Mouse (Mus musculus): Measurements from ENCODE around the gene Abtb1. TPM values are rescaled to one million over a fixed set of nuclear protein-coding genes. Genes with fewer than 3 reads are reported as not detected.
A peak's percentile ranks its signal among the peaks of the same experiment; 100 is the strongest.

Gene Abtb1
- polyA plus RNA-seq, 1 experiment from 2014 or later, result 31.5 TPM

DNA sequence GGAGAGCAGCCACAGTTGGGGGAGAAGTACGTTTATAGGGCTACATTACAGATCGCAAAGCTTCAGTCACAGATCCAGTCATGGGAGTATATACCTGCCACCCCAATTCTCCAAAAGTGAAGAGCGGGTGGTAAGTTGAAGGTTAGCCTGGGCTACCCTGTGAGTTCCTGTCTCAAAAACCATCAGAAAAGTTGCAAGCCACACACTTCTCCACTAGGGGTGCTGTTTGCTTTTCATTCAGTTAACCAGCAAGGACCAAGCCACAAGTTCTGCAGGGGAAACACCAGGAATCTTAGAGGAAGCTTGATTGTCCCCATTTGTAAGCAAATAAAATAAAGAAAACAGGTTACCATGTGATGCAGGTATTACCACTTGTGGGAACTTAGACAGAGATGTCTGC is 28.9 kb downstream of the Abtb1 start:
- Histone ChIP-seq H3K4me2 (no peak overlapping the region), H3K27ac (no peak overlapping the region), H3K9me3 (no peaks in the 10 kb centered on the region), H3K4me3 (replicated peaks) (no peak overlapping the region), H3K36me3 (0 out of 2 replicates have a peak, but pooled peaks cover under 1% of the 10 kb centered on the region), H3K9ac (no peak overlapping the region), H3K4me1 (peaks cover 16% of the 10 kb centered on the region; the same call in 1 of the 2 replicates), H3K27me3 (replicated peaks) (no peaks in the 10 kb centered on the region)
- ATAC-seq (ENCODE audit: insufficient read depth, low FRiP score, low read depth), result no peak
- WGBS, result 66% methylated on average over 3 of the region's 3 CpGs

DNA sequence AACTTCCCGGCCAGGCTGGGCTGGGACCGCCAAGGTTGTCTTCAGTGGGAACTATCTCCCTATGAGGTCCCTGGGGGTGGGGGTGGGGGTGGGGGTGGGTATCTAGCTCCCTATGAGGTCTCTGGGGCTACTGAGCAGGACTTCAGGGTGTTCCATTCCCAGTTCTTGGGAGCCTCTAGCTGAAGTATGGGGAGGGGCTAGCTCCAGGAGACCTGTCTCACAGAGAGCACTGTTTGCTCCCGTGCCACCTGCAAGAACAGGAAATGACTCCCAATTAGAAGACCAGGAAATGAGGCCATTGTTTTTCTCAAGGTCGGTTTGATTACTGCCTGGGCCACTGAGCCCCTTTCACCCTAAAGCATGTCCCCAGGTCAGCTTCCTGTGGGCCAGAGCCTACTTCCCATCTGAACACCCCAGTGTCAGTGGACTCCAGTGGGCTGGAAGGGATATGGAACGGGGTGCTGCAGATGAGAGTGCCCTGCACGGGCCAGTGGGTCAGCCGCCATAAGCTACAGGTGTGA is 29.8 kb downstream of the Abtb1 start:
- ATAC-seq (ENCODE audit: insufficient read depth, low FRiP score, low read depth), result no peak
- Histone ChIP-seq H3K36me3 (no peaks in the 10 kb centered on the region), H3K4me2 (no peak overlapping the region), H3K9ac (no peak overlapping the region), H3K4me1 (peaks cover 16% of the 10 kb centered on the region; the same call in 1 of the 2 replicates), H3K9me3 (no peaks in the 10 kb centered on the region), H3K27me3 (replicated peaks) (no peaks in the 10 kb centered on the region), H3K4me3 (replicated peaks) (no peak overlapping the region), H3K27ac (peak overlapping the region; percentile 28; the same call in 1 of the 2 replicates)
- 50% methylated on average over 7 of the region's 7 CpGs for WGBS

DNA sequence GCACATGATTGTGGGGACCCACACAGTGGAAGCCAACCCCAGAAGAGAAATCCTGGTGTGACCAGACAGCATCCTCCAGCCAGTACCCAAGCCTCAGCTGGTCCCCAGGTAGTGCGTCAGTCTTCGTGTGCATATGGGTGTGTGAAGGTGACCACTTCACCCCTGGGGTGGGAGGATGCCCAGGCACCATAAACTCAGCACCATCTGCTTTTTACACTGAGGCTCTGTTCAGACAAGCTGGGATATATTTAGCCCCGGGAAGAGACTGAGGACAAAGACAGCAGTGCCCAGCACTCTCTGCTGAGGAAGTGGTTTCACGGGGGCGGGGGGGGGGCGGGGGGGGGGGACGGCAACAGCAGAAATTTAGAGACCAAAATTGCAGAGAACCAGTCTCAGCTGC is 30.4 kb downstream of the Abtb1 start:
- H3K4me1 ChIP-seq, result peaks cover 16% of the 10 kb centered on the region; the same call in 1 of the 2 replicates
- no peak overlapping the region for H3K9ac ChIP-seq
- H3K4me3 ChIP-seq (replicated peaks), result no peak overlapping the region
- no peaks in the 10 kb centered on the region for H3K36me3 ChIP-seq
- peak overlapping the region; percentile 46; the same call in 1 of the 2 replicates for H3K27ac ChIP-seq
- WGBS, result 31% methylated on average over 7 of the region's 7 CpGs
- H3K4me2 ChIP-seq, result no peak overlapping the region
- ATAC-seq (ENCODE audit: insufficient read depth, low FRiP score, low read depth), result no peak
- H3K9me3 ChIP-seq, result no peaks in the 10 kb centered on the region
- H3K27me3 ChIP-seq (replicated peaks), result no peaks in the 10 kb centered on the region

DNA sequence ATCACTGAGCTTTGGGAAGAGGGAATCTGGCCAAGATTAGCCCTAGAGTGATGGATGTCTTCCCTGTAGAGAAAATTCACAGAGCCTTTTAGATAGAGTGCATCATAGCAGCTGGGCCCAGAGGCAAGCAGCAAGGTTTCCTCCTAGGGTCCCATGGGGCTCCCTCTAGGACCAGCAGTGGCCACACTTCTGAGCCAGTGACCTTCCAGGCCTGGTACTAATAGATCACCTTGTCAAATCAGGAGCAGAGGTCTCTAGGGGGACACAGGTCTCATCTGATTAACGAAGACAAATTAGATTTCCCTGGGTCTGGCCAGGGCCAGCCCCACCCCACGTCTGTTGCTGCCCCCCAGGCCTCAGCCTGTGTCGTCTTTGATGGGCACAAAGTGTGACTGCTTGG is 31.5 kb downstream of the Abtb1 start:
- no peak overlapping the region for H3K4me3 ChIP-seq (replicated peaks)
- no peak overlapping the region for H3K9ac ChIP-seq
- H3K27me3 ChIP-seq (replicated peaks), result no peaks in the 10 kb centered on the region
- no peaks in the 10 kb centered on the region for H3K9me3 ChIP-seq
- 40% methylated on average over 3 of the region's 3 CpGs for WGBS
- H3K4me1 ChIP-seq, result peaks cover 16% of the 10 kb centered on the region; the same call in 1 of the 2 replicates
- ATAC-seq (ENCODE audit: insufficient read depth, low FRiP score, low read depth), result no peak; the same call in 1 of the 2 replicates
- no peaks in the 10 kb centered on the region for H3K36me3 ChIP-seq
- peak overlapping the region; percentile 52 for H3K27ac ChIP-seq
- no peak overlapping the region for H3K4me2 ChIP-seq

DNA sequence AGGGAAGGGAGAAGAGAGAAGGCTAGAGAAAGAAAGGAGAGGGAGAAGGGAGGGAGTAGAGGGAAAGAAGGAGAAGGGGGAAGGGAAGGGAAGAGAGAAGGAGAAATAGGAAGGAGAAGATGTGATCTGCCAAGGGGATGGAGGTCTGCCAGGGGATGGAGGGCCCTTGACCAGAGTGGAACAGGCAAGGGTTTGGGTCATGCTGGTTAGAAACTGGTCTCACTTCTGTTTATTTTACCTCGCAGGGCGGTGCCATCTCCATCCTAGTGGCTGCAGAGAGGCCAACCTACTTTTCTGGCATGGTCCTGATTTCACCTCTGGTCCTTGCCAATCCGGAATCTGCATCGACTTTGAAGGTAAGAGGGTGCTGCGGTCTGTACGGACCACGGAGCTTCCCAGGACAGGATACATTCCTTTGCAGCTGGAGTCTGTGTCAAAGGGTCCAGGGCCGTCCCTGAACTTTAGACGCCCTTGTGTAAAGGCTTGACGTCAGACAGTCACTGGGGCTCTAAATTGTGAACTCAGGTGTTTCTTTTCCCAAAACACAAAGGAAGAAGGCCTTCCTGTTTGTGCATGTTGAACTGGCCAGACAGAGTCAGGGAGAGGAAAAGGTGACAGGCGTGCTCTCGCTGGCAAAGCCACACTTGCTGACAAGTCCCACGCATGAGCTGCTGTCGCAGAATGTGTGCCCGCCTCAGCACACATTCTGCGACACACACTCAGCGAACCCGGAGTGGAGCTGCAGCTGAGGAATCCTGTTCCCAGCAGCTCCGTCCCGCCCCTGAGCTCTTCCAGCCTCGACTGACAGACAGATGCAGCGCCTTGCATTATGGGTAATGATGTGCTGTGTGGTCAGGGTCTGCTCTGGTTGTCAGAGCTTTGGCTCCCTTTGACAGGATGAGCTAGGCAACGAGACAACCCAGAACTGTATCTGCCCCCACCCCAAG is 32.4 kb downstream of the Abtb1 start:
- ATAC-seq (ENCODE audit: insufficient read depth, low FRiP score, low read depth), result peak; percentile 3; the same call in 1 of the 2 replicates
- Histone ChIP-seq H3K4me2 (no peak overlapping the region), H3K9ac (no peak overlapping the region), H3K27me3 (replicated peaks) (no peaks in the 10 kb centered on the region), H3K4me1 (peaks cover 16% of the 10 kb centered on the region; the same call in 1 of the 2 replicates), H3K9me3 (no peaks in the 10 kb centered on the region), H3K4me3 (replicated peaks) (no peak overlapping the region), H3K27ac (peak overlapping the region; percentile 52), H3K36me3 (no peaks in the 10 kb centered on the region)
- WGBS, result 48% methylated on average over 23 of the region's 23 CpGs

DNA sequence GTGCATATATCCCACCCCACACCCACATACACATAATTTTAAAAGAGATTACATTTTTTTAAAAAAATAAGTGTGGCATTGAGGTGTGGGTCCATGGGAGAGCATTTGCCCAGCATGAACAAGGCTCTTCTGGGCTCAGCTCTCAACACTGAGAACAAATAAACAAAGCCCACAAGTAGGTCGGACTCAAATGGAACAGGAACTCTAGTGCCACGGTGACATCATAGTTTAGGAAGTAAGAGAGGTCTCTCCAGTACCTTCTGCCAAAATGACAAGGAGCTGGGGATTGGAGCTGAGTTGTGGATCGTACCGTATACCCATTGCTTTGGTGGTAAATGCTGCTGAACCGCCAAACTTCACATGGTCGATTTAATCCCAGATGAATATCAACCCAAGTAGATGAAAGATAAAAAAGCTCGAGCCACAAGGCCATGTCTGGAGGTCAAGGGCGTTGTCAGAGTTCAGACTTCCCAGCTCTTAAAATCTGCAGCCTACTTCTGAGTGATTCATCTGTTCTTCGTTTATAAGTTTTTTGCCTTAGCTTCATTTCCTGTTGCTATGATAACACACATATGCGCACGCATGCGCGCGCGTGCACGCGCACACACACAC is 36.7 kb downstream of the Abtb1 start:
- H3K36me3 ChIP-seq, result no peaks in the 10 kb centered on the region
- WGBS, result 82% methylated on average over 17 of the region's 17 CpGs
- H3K4me3 ChIP-seq (replicated peaks), result no peak overlapping the region
- H3K9me3 ChIP-seq, result no peaks in the 10 kb centered on the region
- no peak overlapping the region for H3K27ac ChIP-seq
- H3K4me2 ChIP-seq, result no peak overlapping the region
- H3K4me1 ChIP-seq, result peaks cover 12% of the 10 kb centered on the region; the same call in 1 of the 2 replicates
- no peak overlapping the region for H3K9ac ChIP-seq
- no peak for ATAC-seq (ENCODE audit: insufficient read depth, low FRiP score, low read depth)
- H3K27me3 ChIP-seq (replicated peaks), result no peaks in the 10 kb centered on the region

DNA sequence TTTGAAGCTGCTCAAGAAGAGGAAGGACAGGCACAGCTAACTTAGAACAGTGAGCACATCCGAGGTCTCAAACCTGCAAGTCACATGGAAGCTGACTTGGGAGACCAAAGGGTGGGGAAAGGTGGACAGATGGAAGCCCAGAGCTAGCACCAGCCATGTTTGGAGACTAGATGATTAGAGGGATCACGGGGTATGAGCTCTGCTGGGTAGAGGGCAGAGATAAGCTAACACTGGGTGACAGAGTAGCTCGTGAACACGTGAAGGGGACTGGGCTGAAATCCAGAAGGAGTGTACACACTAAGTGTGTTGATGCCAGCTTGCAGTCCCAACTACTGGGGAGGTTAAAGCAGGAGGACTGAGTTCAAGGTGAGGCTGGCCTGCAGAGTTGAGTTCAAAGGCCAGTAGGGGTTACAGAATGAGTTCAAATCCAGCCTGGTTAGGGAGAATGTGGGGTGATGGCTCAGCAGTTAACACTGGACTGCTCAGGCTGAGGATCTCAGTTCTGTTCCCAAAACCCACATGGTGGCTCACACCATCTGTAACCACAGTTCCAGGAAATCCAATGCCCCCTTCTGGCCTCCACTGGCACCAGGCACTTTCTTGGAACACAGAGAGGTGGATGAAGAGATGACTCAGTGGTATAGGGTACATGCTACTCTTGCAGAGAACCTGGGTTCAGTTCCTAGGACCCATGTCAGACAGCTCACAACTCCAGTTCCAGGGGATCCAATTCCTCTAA is 37.7 kb downstream of the Abtb1 start:
- no peak overlapping the region for H3K4me2 ChIP-seq
- H3K36me3 ChIP-seq, result no peaks in the 10 kb centered on the region
- no peaks in the 10 kb centered on the region for H3K27me3 ChIP-seq (replicated peaks)
- peaks cover 6% of the 10 kb centered on the region; the same call in 1 of the 2 replicates for H3K4me1 ChIP-seq
- no peaks in the 10 kb centered on the region for H3K9me3 ChIP-seq
- H3K27ac ChIP-seq, result no peak overlapping the region
- ATAC-seq (ENCODE audit: insufficient read depth, low FRiP score, low read depth), result peak; percentile 61; the same call in 1 of the 2 replicates
- no peak overlapping the region for H3K4me3 ChIP-seq (replicated peaks)
- WGBS, result 76% methylated on average over 4 of the region's 4 CpGs
- H3K9ac ChIP-seq, result no peak overlapping the region

DNA sequence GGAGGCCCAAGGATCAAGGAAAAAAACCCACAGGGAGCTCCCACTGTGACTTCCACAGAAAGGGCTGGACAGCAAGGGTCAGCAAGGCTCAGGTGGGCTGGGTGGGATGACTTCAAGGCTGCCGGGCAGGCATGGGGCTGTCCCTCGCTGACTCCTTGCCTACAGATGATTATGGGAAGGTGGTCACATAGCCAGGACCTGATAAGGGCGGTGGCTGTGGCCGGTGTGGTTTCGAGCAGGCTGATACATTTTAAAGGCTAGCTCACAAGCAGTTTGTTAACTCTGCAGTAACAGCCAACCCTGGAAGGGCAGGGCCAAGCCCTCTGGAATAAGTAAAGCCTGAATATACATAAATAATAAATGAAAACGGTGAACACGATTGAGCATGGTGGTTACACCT is 38.7 kb downstream of the Abtb1 start:
- no peak overlapping the region for H3K4me2 ChIP-seq
- 73% methylated on average over 7 of the region's 7 CpGs for WGBS
- H3K9ac ChIP-seq, result no peak overlapping the region
- H3K4me3 ChIP-seq (replicated peaks), result no peak overlapping the region
- no peaks in the 10 kb centered on the region for H3K9me3 ChIP-seq
- H3K4me1 ChIP-seq, result peaks cover 6% of the 10 kb centered on the region; the same call in 1 of the 2 replicates
- ATAC-seq (ENCODE audit: insufficient read depth, low FRiP score, low read depth), result no peak
- H3K27me3 ChIP-seq (replicated peaks), result no peaks in the 10 kb centered on the region
- no peak overlapping the region for H3K27ac ChIP-seq
- H3K36me3 ChIP-seq, result no peaks in the 10 kb centered on the region

DNA sequence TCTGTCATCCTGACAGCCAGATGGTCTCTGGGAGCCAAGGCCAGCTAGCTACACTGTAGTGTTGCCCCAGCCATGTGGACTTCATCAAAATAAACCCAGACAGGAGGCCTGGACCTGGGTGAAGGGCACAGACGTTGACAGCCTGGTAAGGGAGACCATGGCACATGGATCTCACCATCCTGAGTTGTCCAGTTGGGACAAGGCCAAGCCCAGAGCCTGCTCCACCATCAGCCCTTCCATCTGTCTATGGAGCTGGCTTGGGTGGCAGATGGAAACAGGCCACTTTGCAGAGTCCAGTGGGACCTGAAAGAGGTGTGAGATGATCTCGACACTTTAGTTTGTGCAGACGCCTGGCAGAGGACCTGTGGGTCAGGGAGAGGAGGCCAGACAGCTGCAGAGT is 41.0 kb downstream of the Abtb1 start:
- Histone ChIP-seq H3K4me3 (replicated peaks) (no peak overlapping the region), H3K4me2 (no peak overlapping the region), H3K9ac (no peak overlapping the region), H3K4me1 (peaks cover 6% of the 10 kb centered on the region; the same call in 1 of the 2 replicates), H3K27ac (no peak overlapping the region), H3K9me3 (no peaks in the 10 kb centered on the region), H3K36me3 (no peaks in the 10 kb centered on the region), H3K27me3 (replicated peaks) (no peaks in the 10 kb centered on the region)
- ATAC-seq (ENCODE audit: insufficient read depth, low FRiP score, low read depth), result no peak
- 23% methylated on average over 3 of the region's 3 CpGs for WGBS

DNA sequence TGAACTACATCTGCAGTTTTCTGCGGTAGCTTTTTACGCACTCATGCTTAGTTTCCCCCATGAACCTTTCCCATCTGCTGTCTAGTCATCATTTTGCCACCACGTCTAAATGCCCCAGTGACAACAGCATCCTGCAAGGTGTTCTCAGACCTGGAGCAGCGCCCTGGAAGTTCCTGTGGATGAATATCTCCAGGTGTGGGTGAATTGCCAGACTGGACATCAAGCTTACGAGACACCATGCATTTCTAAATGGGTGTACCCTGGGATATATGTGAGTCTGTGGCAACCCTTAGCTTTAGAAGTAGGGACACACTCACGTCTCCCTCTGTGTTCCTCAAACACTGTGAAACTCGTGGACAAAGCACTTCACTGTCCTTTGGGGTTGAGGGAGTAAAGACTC is 41.6 kb downstream of the Abtb1 start:
- no peak overlapping the region for H3K27ac ChIP-seq
- WGBS, result 78% methylated on average over 7 of the region's 7 CpGs

DNA sequence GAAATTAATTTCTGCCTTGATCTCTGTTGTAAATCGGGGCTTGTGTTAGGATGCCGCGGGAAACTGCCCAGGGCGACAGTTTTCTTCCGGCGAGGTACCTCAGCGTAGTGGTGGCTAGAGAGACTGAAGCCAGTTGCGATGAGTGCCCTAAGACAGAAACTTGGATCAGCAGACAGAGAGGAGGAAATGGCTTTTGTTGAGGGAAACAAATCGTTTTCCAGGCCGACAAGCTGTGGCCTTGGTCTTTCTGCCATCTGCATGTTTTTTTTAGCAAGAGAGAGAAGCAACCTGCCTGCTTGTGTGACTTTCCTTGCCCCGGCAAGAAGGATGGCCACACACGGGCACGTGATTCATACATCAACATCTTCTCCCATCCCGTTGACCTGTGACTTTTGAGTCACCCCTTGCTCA is 47.2 kb downstream of the Abtb1 start:
- H3K4me2 ChIP-seq, result no peak overlapping the region
- no peak overlapping the region for H3K4me3 ChIP-seq (replicated peaks)
- WGBS, result 67% methylated on average over 14 of the region's 14 CpGs
- peaks cover 20% of the 10 kb centered on the region; the same call in 1 of the 2 replicates for H3K4me1 ChIP-seq
- no peaks in the 10 kb centered on the region for H3K9me3 ChIP-seq
- no peaks in the 10 kb centered on the region for H3K36me3 ChIP-seq
- no peaks in the 10 kb centered on the region for H3K27me3 ChIP-seq (replicated peaks)
- no peak for ATAC-seq (ENCODE audit: insufficient read depth, low FRiP score, low read depth)
- no peak overlapping the region for H3K9ac ChIP-seq
- H3K27ac ChIP-seq, result no peak overlapping the region

More for the DNA sequence above, 41.6 kb downstream of the Abtb1 start:
- Histone ChIP-seq H3K9ac (no peak overlapping the region), H3K4me1 (peaks cover 6% of the 10 kb centered on the region; the same call in 1 of the 2 replicates), H3K9me3 (no peaks in the 10 kb centered on the region), H3K4me3 (replicated peaks) (no peak overlapping the region), H3K36me3 (no peaks in the 10 kb centered on the region), H3K4me2 (no peak overlapping the region), H3K27me3 (replicated peaks) (no peaks in the 10 kb centered on the region)
- ATAC-seq (ENCODE audit: insufficient read depth, low FRiP score, low read depth), result no peak
